Mouse (Mus musculus): ENCODE measurements at regions not wholly inside any gene's neighbourhood (a gene's known extent, or its start where the extent isn't known, plus 50 kb on each side); places are given as distances from the start of the nearest gene placed in this dataset.

DNA sequence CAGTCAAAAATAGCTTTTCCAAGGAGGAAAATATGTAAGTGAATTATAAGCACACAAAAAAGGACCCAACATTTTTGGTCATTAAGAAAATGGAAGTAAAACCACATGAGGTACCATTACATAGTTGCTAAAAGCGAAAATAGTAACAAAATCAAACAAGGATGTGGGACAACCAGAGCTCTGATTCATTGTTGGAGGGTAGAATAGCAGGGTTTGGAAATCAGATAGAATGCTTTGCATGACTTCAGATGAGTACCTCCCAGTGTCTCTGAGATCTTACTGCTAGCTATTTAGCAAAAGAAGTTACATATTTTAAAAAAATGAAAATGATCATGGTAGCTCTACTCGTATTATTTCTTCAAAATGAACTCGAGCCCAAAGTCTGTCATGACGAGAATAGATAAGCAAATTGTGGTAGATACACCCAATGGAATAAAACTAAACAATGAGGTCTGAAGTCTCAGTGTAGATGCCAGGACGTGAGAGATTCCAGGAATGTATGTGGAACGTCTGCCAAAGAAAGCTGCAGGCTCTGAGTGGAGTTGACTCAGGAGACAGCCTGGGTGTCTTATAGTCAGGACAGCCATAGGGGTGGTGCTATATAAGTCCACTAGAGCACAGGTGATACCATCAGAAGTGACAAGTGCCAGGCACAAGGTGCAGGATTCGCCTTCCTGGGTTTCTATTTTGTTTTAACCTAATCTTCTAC is 113.2 kb upstream of the Pbx1 start:
- H3K79me2 ChIP-seq (ENCODE audit: control insufficient read depth, insufficient read depth, low read length, poor library complexity) = no peaks in the 10 kb centered on the region
- no peaks in the 10 kb centered on the region for H3K4me1 ChIP-seq (ENCODE audit: control insufficient read depth in 1 of 2, insufficient read depth in 2 of 2, low read length in 2 of 2)
- no peak for DNase-seq (ENCODE audit: low read depth, low spot score)
- no peaks in the 10 kb centered on the region for H3K27me3 ChIP-seq (ENCODE audit: control insufficient read depth in 1 of 2, insufficient read depth in 2 of 2, low read length in 2 of 2)
- H3K9me3 ChIP-seq (replicated peaks; ENCODE audit: insufficient read depth, low read length) = no peaks in the 10 kb centered on the region
- no peak overlapping the region for H3K9ac ChIP-seq (ENCODE audit: control insufficient read depth, low read depth, low read length, poor library complexity, severe bottlenecking)
- no peaks in the 10 kb centered on the region for H3K36me3 ChIP-seq (ENCODE audit: control insufficient read depth in 1 of 2, insufficient read depth in 2 of 2, low read length in 2 of 2)
- TF ChIP-seq EP300 (IDR thresholded peaks at IDR 0.05; ENCODE audit: low read depth in 1 of 2, low read length in 2 of 2) (no peak), ZMIZ1 (IDR thresholded peaks at IDR 0.05; ENCODE audit: low read depth, low read length) (no peak), MAFK (IDR thresholded peaks at IDR 0.05; ENCODE audit: borderline replicate concordance, low read depth, low read length) (no peak), ZC3H11A (IDR thresholded peaks at IDR 0.05; ENCODE audit: low read depth, low read length) (no peak), USF1 (IDR thresholded peaks at IDR 0.05; ENCODE audit: low read depth, low read length) (no peak), SMC3 (IDR thresholded peaks at IDR 0.05; ENCODE audit: low read depth, low read length) (no peak), POLR2AphosphoS2 (IDR thresholded peaks at IDR 0.05; ENCODE audit: low read length) (no peak), GABPA (IDR thresholded peaks at IDR 0.05; ENCODE audit: low read depth, low read length) (no peak), SIN3A (IDR thresholded peaks at IDR 0.05; ENCODE audit: low read length) (no peak), ZKSCAN1 (IDR thresholded peaks at IDR 0.05; ENCODE audit: low read depth, low read length) (no peak), TAL1 (IDR thresholded peaks at IDR 0.05; ENCODE audit: low read length) (no peak), E2F4 (IDR thresholded peaks at IDR 0.05; ENCODE audit: borderline replicate concordance, low read depth, low read length) (no peak), NELFE (IDR thresholded peaks at IDR 0.05; ENCODE audit: low read depth, low read length) (no peak), TCF12 (IDR thresholded peaks at IDR 0.05; ENCODE audit: low read depth, low read length) (no peak), BHLHE40 (IDR thresholded peaks at IDR 0.05; ENCODE audit: borderline replicate concordance, low read depth, low read length) (no peak), POLR2AphosphoS5 (IDR thresholded peaks at IDR 0.05; ENCODE audit: borderline replicate concordance, low read depth, low read length) (no peak)
- H3K4me3 ChIP-seq (ENCODE audit: control insufficient read depth in 1 of 2, insufficient read depth in 1 of 2, low read depth in 2 of 2, low read length in 2 of 2) = no peak overlapping the region
- no peak overlapping the region for H3K27ac ChIP-seq (ENCODE audit: control insufficient read depth, low read depth, low read length)

DNA sequence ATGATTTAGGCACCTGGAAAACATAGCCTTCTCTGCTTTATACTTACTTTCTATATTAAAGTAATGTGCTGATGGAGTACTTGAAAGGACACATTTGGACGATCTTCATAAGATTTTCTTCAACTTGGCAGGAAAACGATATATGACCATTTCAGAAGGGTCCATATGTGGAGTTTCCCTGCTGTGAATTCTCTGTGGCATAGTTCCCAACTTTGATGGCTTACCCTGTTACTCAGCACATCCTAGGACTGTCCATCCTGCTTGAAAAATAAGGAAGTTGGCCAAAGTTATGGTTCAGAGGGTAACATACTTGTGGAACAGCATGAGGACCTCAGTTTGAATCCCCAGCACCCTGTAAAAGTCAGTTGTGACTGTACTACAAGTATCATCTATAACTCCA is 109.2 kb upstream of the Pbx1 start:
- no peak overlapping the region for H3K27ac ChIP-seq (ENCODE audit: control insufficient read depth, low read depth, low read length)
- H3K9ac ChIP-seq (ENCODE audit: control insufficient read depth, low read depth, low read length, poor library complexity, severe bottlenecking) = no peak overlapping the region
- H3K4me3 ChIP-seq (ENCODE audit: control insufficient read depth in 1 of 2, insufficient read depth in 1 of 2, low read depth in 2 of 2, low read length in 2 of 2) = no peak overlapping the region
- H3K79me2 ChIP-seq (ENCODE audit: control insufficient read depth, insufficient read depth, low read length, poor library complexity) = no peaks in the 10 kb centered on the region
- TF ChIP-seq KAT2A (conservative IDR thresholded peaks at IDR 0.05; ENCODE audit: low read depth, low read length) = no peak
- TF ChIP-seq MYC (IDR thresholded peaks at IDR 0.05; ENCODE audit: low read depth, low read length) = no peak
- no peak for TF ChIP-seq MYB (IDR thresholded peaks at IDR 0.05; ENCODE audit: low read depth, low read length)
- no peak for TF ChIP-seq POLR2AphosphoS5 (IDR thresholded peaks at IDR 0.05; ENCODE audit: borderline replicate concordance, low read depth, low read length)
- no peak for TF ChIP-seq BHLHE40 (IDR thresholded peaks at IDR 0.05; ENCODE audit: borderline replicate concordance, low read depth, low read length)
- TF ChIP-seq ELF1 (IDR thresholded peaks at IDR 0.05; ENCODE audit: low read depth, low read length) = no peak
- TF ChIP-seq CTCF (IDR thresholded peaks at IDR 0.05 in 2 of 3, conservative IDR thresholded peaks at IDR 0.05 in 1 of 3; ENCODE audit: control insufficient read depth in 1 of 3, insufficient read depth in 1 of 3, low read depth in 2 of 3, low read length in 3 of 3, poor library complexity in 1 of 3, severe bottlenecking in 1 of 3) = no peak
- TF ChIP-seq ZKSCAN1 (IDR thresholded peaks at IDR 0.05; ENCODE audit: low read depth, low read length) = no peak
- no peak for TF ChIP-seq ZMIZ1 (IDR thresholded peaks at IDR 0.05; ENCODE audit: low read depth, low read length)
- no peak for TF ChIP-seq USF1 (IDR thresholded peaks at IDR 0.05; ENCODE audit: low read depth, low read length)
- no peak for TF ChIP-seq GABPA (IDR thresholded peaks at IDR 0.05; ENCODE audit: low read depth, low read length)
- no peak for TF ChIP-seq NRF1 (IDR thresholded peaks at IDR 0.05; ENCODE audit: insufficient read depth, low read depth, low read length, poor library complexity, severe bottlenecking)
- TF ChIP-seq MAZ (IDR thresholded peaks at IDR 0.05; ENCODE audit: low read depth, low read length) = no peak
- H3K9me3 ChIP-seq (replicated peaks; ENCODE audit: insufficient read depth, low read length) = no peaks in the 10 kb centered on the region
- H3K27me3 ChIP-seq (ENCODE audit: control insufficient read depth in 1 of 2, insufficient read depth in 2 of 2, low read length in 2 of 2) = no peaks in the 10 kb centered on the region
- no peaks in the 10 kb centered on the region for H3K4me1 ChIP-seq (ENCODE audit: control insufficient read depth in 1 of 2, insufficient read depth in 2 of 2, low read length in 2 of 2)
- no peak for DNase-seq (ENCODE audit: low read depth, low spot score)
- no peaks in the 10 kb centered on the region for H3K36me3 ChIP-seq (ENCODE audit: control insufficient read depth in 1 of 2, insufficient read depth in 2 of 2, low read length in 2 of 2)

Measured in MEL (cell line).